Mouse (Mus musculus) gastrocnemius, postnatal 14 days (tissue): ENCODE measurements around the gene Lrat. TPM values are rescaled to one million over a fixed set of nuclear protein-coding genes. Genes with fewer than 3 reads are reported as not detected.

Experiments
- total RNA-seq, 2 experiments: library from RNA; stranded (reverse); gene quantifications; 2 replicates each; pipeline ENCODE4 v1.2.3; 2021

The Lrat gene
- total RNA-seq, 2 experiments from 2014 or later: 0.07 to 0.10 TPM

Other genes starting within 250 kb of the Lrat start
- under 1 TPM; 0.41 to 0.82 TPM for gene Rbm46, start 27.5 kb downstream of the Lrat start, total RNA-seq
- gene Fgg, start 103.8 kb upstream of the Lrat start, total RNA-seq: not detected
- gene Fga, start 122.1 kb upstream of the Lrat start, total RNA-seq: not detected
- not detected for gene Fgb, start 145.9 kb upstream of the Lrat start, total RNA-seq
- 10 to 100 TPM; 24.9 to 25.2 TPM for gene Plrg1, start 151.5 kb upstream of the Lrat start, total RNA-seq
- gene Dchs2, start 224.0 kb upstream of the Lrat start, total RNA-seq: 1 to 10 TPM; 3.9 to 4.4 TPM